Mouse (Mus musculus): Measurements from ENCODE around the gene Mrpl28.
"Not testable (repeated sequence)": the region's sequence is repeated elsewhere in the genome, so short reads cannot be mapped to it uniquely, and the experiment has no call there.

Gene Mrpl28

GRCm38 (mm10) chr17:26123267-26123684 lies at the start of gene Mrpl28:
Mrpl28 (plus strand) TSS chr17:26123500.
- peak; percentile 85 for DNase-seq

- no peak for DNase-seq
Observed at GRCm38 (mm10) chr17:26075246-26075645, 48.1 kb upstream of the Mrpl28 start.

GRCm38 (mm10) chr17:26078851-26079250 lies 44.4 kb upstream of the Mrpl28 start:
- DNase-seq: no peak

GRCm38 (mm10) chr17:26080867-26081266 lies 42.4 kb upstream of the Mrpl28 start:
- DNase-seq: no peak

DNA sequence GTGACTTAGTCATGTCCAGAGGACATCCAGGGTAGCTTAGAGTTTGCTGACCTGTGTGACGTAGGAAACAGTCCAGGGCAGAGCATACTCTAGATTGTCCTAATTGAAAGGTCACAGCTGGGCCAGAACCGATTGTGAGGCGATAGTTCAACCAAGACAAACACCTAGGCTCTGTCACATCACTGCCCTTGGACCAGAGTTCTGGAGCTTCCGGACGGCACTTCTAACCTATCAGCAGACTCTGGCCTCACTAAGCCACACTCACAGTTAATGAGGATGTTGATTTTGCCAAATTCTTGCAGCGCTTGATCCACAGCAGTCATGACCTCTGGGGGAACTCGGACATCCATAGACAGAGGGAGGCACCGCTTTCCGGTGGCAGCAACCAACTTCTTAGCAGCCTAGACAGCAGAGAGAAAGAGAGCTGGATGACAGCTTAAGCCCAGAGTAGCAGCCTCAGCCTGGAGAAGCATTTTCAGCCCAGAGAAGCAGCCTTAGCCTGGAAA lies 36.2 kb upstream of the Mrpl28 start:
- DNase-seq: no peak

GRCm38 (mm10) chr17:26089905-26090632 lies 33.2 kb upstream of the Mrpl28 start, which contains the start of gene Decr2:
Decr2 (minus strand) TSS chr17:26090337.
- DNase-seq: peak; percentile 85

DNA sequence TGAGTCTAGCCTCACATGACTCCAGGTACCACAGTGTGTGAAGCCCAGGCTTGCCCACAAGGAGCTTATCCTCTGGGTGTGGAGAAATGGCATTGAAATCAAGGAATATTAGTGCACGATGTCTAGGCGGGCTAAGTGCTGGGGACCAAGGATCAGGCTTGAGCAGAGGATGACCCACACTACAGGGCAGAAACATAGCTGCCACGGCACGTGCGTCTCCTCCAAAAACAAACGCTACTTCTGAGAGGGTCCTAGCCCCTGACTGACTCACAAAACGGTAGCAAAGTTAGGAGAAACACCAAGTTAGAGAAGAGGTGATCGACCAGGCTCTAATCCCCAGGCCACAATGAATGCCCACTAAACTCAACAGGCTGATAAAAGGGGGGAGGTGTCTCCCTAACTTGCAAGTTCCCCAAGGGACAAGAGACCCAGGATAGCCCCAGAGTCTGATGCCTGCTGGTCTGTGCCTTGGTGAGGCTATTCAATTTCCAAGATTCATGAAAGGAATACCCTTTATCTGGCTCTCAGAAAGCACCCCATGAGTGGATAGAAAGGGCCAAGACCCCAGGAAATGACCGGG lies 28.7 kb upstream of the Mrpl28 start:
- DNase-seq: no peak

DNA sequence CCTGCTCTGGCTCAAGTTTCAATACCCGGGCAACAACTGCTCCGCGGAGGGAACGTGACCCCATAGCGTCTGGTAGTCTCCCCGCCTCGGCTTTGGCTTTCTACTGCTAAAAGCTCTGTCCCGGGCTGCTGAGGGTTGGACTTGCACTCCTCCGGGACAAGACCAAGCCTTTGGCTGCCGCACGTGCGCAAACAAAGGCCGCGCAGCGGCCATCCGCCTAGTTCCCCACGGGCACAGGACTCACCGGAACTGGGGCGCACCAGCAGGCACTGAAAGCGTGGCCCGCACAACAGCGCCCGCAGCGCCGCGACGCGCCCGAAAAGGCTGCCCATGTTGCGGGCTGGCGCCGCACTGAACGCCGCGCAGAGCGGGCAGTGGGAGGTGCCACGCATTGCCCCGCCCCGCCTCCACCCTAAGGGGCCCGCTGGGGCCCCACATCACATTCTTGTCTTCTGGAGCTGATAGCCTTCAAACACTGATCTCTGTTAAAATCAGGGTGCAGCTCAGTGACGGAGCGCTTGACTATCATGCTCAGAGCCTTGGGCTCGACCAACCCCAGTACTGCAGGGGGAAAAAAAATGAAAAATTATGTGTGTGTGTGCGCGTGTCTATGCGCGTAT lies 28.1 kb upstream of the Mrpl28 start, which contains the start of gene Nme4:
TSS of gene Nme4 (minus strand) at position 482 of the 620 bp plus-strand sequence.
- peak; percentile 58 for DNase-seq

GRCm38 (mm10) chr17:26098461-26098860 lies 24.8 kb upstream of the Mrpl28 start:
- DNase-seq: no peak

- not testable (repeated sequence) for DNase-seq
Observed at GRCm38 (mm10) chr17:26099316-26099715, 24.0 kb upstream of the Mrpl28 start.

GRCm38 (mm10) chr17:26100166-26100565 lies 23.1 kb upstream of the Mrpl28 start:
- no peak for DNase-seq

DNA sequence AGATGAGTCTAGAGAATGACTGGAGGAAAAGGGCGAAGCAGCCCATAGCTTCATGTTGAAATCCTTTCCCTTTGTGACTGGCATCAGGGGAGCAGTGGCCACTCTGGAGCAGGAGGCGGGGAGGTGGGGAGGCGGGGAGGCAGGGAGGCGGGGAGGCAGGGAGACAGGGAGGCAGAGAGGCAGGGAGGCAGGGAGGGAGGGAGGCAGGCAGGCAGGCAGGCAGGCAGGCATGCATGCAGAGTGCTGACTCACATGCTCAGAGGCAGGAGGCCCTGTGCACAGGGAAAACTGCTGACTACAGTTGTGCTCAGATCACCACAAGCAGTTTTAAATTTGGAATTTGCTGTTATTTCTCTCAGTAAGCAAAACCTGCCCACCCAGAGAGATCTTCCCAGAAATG lies 21.8 kb upstream of the Mrpl28 start:
- no peak for DNase-seq

- no peak for DNase-seq
Observed at GRCm38 (mm10) chr17:26105619-26106018, 17.7 kb upstream of the Mrpl28 start.

- no peak for DNase-seq
Observed at GRCm38 (mm10) chr17:26110156-26110555, 13.1 kb upstream of the Mrpl28 start.

DNA sequence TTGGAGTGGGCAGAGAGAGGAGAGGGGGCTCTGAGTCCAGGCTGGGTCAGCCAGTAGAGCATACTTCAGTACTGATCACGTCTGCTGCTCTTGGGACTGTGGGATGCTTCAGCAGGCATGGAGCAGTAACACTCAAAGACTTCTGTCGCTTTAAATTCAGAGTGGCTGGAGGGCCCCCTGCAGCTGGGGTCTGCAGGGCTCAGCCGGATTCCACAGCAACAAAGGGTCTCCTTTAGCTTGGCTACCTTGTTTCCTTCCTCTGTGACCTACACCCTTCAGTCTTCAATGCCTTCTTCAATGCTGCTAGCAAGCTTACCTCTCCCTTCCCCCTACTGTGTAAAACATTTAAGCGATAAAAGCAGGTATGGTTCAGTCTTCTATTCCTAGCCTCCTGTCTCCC lies 12.3 kb upstream of the Mrpl28 start:
- no peak for DNase-seq

DNA sequence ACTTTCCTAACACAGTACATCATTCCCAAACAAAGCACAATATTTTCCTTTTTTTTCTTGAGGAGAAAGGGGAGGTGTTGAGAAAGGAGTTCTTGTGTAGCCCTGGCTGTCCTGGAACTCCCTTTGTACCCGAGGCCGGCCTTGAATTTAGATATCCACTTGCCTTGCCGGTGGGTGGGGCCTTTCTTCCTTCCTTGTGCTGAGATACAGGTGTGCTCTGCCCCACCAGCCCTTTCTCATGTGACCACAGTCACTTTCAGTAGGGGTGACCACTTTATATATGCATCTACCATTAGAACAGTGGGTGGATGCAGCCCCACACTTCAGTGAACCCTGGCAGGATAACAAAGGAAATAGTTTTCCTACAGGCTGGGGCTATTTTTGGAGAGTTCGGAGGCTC lies 11.6 kb upstream of the Mrpl28 start:
- no peak for DNase-seq

DNA sequence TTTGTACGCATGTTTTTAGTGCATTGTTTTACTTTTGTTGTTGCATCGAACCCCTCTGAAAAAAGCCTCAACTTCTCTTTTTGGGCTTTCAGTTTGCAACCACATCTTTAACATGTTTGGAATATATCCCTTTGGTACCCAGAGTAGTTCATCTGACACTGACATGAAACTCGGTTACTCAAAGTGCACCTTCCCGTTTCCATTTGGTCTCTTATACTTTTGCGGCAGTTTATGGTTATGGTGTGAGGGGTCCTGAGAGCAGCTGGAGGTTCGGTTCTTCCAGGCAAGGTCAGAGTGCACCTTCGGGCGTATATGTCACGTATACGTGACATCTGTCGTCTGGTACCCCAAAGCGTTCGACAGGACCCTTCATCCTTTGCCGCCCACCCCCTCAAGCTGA lies 10.5 kb upstream of the Mrpl28 start:
- DNase-seq: no peak

- peak; percentile 79 for DNase-seq
Observed at GRCm38 (mm10) chr17:26113181-26113948, 9.9 kb upstream of the Mrpl28 start, which contains the start of gene Tmem8. Tmem8 (plus strand) TSS chr17:26113299.

- DNase-seq: no peak
Observed at GRCm38 (mm10) chr17:26114061-26114460, 9.2 kb upstream of the Mrpl28 start.

- not testable (repeated sequence) for DNase-seq
Observed at GRCm38 (mm10) chr17:26114461-26114860, 8.8 kb upstream of the Mrpl28 start.

- DNase-seq: no peak
Observed at GRCm38 (mm10) chr17:26115205-26115898, 7.9 kb upstream of the Mrpl28 start.

DNA sequence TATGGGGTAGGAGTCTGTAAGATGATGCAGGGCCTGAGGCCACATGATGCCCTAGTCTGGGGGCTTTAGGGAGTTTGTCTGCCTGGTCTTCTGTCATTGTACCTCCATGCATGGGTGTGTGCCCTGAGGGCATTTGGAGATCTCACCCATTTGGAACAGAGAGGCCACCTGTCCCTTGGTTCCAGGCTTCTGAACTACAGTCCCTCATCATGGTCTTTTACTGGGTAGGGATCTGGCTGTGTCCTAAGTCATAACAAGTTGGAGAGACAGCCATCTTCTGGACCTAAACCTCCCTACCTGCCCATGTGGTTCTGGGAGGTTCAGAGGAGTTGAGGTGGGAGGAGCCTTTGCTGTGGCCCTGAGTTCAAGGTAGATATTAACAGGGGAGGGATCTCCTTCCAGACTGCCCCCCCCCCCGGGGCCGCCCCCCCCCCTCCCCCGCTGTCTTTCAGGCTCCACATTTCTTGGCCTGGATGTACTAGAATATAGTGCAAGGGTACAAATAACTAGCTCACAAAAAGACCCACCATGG lies 7.3 kb upstream of the Mrpl28 start:
- DNase-seq: no peak

Data from thymus, postnatal 25 days (tissue).